Mouse (Mus musculus) lung, adult 18-20 months (tissue): ENCODE results near the gene Hic1.
A peak's percentile ranks its signal among the peaks of the same experiment; 100 is the strongest.

ENCODE experiments used
- DNase-seq, 2 experiments: peaks; one replicate each; pipeline ENCODE4 v3.0.0; 2022; ENCODE audit warnings: mixed read lengths in 2 of 2

Hic1 gene

GRCm38 (mm10) chr11:75169405-75170080, at the start of gene Hic1:
Hic1 (minus strand) TSS chr11:75169519.
- no peak for DNase-seq

GRCm38 (mm10) chr11:75214081-75214950, 45.0 kb upstream of the Hic1 start:
- no peak for DNase-seq

- DNase-seq: peak; percentile 66 to 79
These were observed 44.2 kb upstream of the Hic1 start for GRCm38 (mm10) chr11:75213372-75214080.

GRCm38 (mm10) chr11:75212876-75213275, 43.6 kb upstream of the Hic1 start:
- DNase-seq: no peak

- no peak for DNase-seq
These were observed 42.8 kb upstream of the Hic1 start for GRCm38 (mm10) chr11:75212031-75212667.

- DNase-seq: no peak
These were observed 41.4 kb upstream of the Hic1 start for GRCm38 (mm10) chr11:75210755-75211154.

GRCm38 (mm10) chr11:75210093-75210492, 40.8 kb upstream of the Hic1 start:
- no peak for DNase-seq

GRCm38 (mm10) chr11:75209363-75209762, 40.0 kb upstream of the Hic1 start:
- DNase-seq: no peak

GRCm38 (mm10) chr11:75206347-75206746, 37.0 kb upstream of the Hic1 start:
- no peak for DNase-seq

- no peak for DNase-seq
These were observed 35.2 kb upstream of the Hic1 start for GRCm38 (mm10) chr11:75204472-75204871.

- DNase-seq: no peak
These were observed 34.6 kb upstream of the Hic1 start for GRCm38 (mm10) chr11:75203926-75204325.

- no peak for DNase-seq
These were observed 32.4 kb upstream of the Hic1 start for GRCm38 (mm10) chr11:75201721-75202120.

- no peak for DNase-seq
These were observed 31.6 kb upstream of the Hic1 start for GRCm38 (mm10) chr11:75200935-75201334.

GRCm38 (mm10) chr11:75199951-75200350, 30.6 kb upstream of the Hic1 start:
- DNase-seq: no peak

- DNase-seq: no peak
These were observed 29.5 kb upstream of the Hic1 start for GRCm38 (mm10) chr11:75198792-75199191.

- no peak for DNase-seq
These were observed 28.6 kb upstream of the Hic1 start for GRCm38 (mm10) chr11:75197956-75198355.

- DNase-seq: no peak
These were observed 26.8 kb upstream of the Hic1 start for GRCm38 (mm10) chr11:75196131-75196530.

- peak; percentile 57 to 60 for DNase-seq
These were observed 25.6 kb upstream of the Hic1 start for GRCm38 (mm10) chr11:75194850-75195461.

GRCm38 (mm10) chr11:75194121-75194849, 25.0 kb upstream of the Hic1 start:
- DNase-seq: no peak

- DNase-seq: peak; percentile 78 to 80
These were observed 24.1 kb upstream of the Hic1 start, which contains the start of gene Rtn4rl1 for GRCm38 (mm10) chr11:75193256-75194071. Rtn4rl1 (plus strand) TSS chr11:75193783.
